Mouse (Mus musculus) bone marrow macrophage, adult 2 months (primary cell): ENCODE data around the gene Gm13889.

Experiments
- CTCF ChIP-seq: IDR thresholded peaks from 2 replicates; pipeline ENCODE4 v1.5.1; 2012; ENCODE audit warnings: low read depth, mild to moderate bottlenecking, low read length, moderate library complexity
- POLR2A ChIP-seq: IDR thresholded peaks from 2 replicates; pipeline ENCODE4 v1.6.1; 2012; ENCODE audit warnings: mild to moderate bottlenecking, low read depth, low read length, borderline replicate concordance

- TF ChIP-seq POLR2A: no peak
- TF ChIP-seq CTCF: no peak
These were observed 28.1 kb downstream of the Gm13889 start for GRCm38 (mm10) chr2:93928866-93929265.
